Mouse (Mus musculus): Measurements from ENCODE around the gene Exo1. TPM values are rescaled to one million over a fixed set of nuclear protein-coding genes. Genes with fewer than 3 reads are reported as not detected.

The Exo1 gene
- total and polyA plus RNA-seq, 2 experiments from 2014 or later = 7.2 to 22.8 TPM

- H3K9me3 ChIP-seq (replicated peaks; ENCODE audit: control insufficient read depth, low read length) = no peaks in the 10 kb centered on the region
- 81% methylated on average over 6 of the region's 6 CpGs for WGBS
- no peaks in the 10 kb centered on the region for H3K36me3 ChIP-seq (replicated peaks; ENCODE audit: control insufficient read depth, insufficient read depth, low read length)
- ATAC-seq (ENCODE audit: insufficient read depth, low read depth) (no peak), DNase-seq (ENCODE audit: low spot score) (peak; percentile 8)
- H3K4me2 ChIP-seq (ENCODE audit: low read depth, low read length) = no peak overlapping the region
- H3K27ac ChIP-seq (ENCODE audit: low read depth) = no peak overlapping the region
- H3K4me1 ChIP-seq (ENCODE audit: control insufficient read depth, insufficient read depth) = no peaks in the 10 kb centered on the region
- no peak overlapping the region for H3K4me3 ChIP-seq (ENCODE audit: low read depth, low read length)
- no peaks in the 10 kb centered on the region for H3K27me3 ChIP-seq (ENCODE audit: control insufficient read depth, insufficient read depth, low read length)
- H3K9ac ChIP-seq (replicated peaks; ENCODE audit: low read depth, low read length) = no peak overlapping the region
- TF ChIP-seq CTCF (IDR thresholded peaks at IDR 0.05; ENCODE audit: low read depth) (no peak), EP300 (IDR thresholded peaks at IDR 0.05; ENCODE audit: low read depth) (no peak)
These were observed 8.2 kb upstream of the Exo1 start for GRCm38 (mm10) chr1:175872028-175872816.

GRCm38 (mm10) chr1:175883398-175883797 lies 3.0 kb downstream of the Exo1 start:
- ATAC-seq (ENCODE audit: insufficient read depth, low read depth) (no peak), DNase-seq (ENCODE audit: low spot score) (no peak)
- Histone ChIP-seq H3K4me3 (ENCODE audit: low read depth, low read length) (no peak overlapping the region), H3K4me1 (ENCODE audit: control insufficient read depth, insufficient read depth) (no peaks in the 10 kb centered on the region), H3K27me3 (ENCODE audit: control insufficient read depth, insufficient read depth, low read length) (no peaks in the 10 kb centered on the region), H3K9ac (replicated peaks; ENCODE audit: low read depth, low read length) (no peak overlapping the region), H3K36me3 (replicated peaks; ENCODE audit: control insufficient read depth, insufficient read depth, low read length) (0 out of 2 replicates have a peak, but pooled peaks cover 6% of the 10 kb centered on the region), H3K4me2 (ENCODE audit: low read depth, low read length) (no peak overlapping the region), H3K9me3 (replicated peaks; ENCODE audit: control insufficient read depth, low read length) (no peaks in the 10 kb centered on the region), H3K27ac (ENCODE audit: low read depth) (no peak overlapping the region)
- TF ChIP-seq EP300 (IDR thresholded peaks at IDR 0.05; ENCODE audit: low read depth) (no peak), CTCF (IDR thresholded peaks at IDR 0.05; ENCODE audit: low read depth) (no peak)
- whole genome bisulfite sequencing = 58% methylated on average over 3 of the region's 3 CpGs

- Histone ChIP-seq H3K4me2 (ENCODE audit: low read depth, low read length) (no peak overlapping the region), H3K27me3 (ENCODE audit: control insufficient read depth, insufficient read depth, low read length) (no peaks in the 10 kb centered on the region), H3K9me3 (replicated peaks; ENCODE audit: control insufficient read depth, low read length) (no peaks in the 10 kb centered on the region), H3K36me3 (replicated peaks; ENCODE audit: control insufficient read depth, insufficient read depth, low read length) (peaks cover 41% of the 10 kb centered on the region), H3K4me3 (ENCODE audit: low read depth, low read length) (no peak overlapping the region), H3K9ac (replicated peaks; ENCODE audit: low read depth, low read length) (no peak overlapping the region), H3K27ac (ENCODE audit: low read depth) (no peak overlapping the region), H3K4me1 (ENCODE audit: control insufficient read depth, insufficient read depth) (no peaks in the 10 kb centered on the region)
- TF ChIP-seq EP300 (IDR thresholded peaks at IDR 0.05; ENCODE audit: low read depth) (no peak), CTCF (IDR thresholded peaks at IDR 0.05; ENCODE audit: low read depth) (no peak)
- DNase-seq (ENCODE audit: low spot score) (no peak), ATAC-seq (ENCODE audit: insufficient read depth, low read depth) (no peak)
- 83% methylated on average over 6 of the region's 6 CpGs for WGBS
These were observed 12.9 kb downstream of the Exo1 start for GRCm38 (mm10) chr1:175893263-175893662.

- ATAC-seq (ENCODE audit: insufficient read depth, low read depth) = no peak
- 89% methylated on average over 12 of the region's 12 CpGs for WGBS
- Histone ChIP-seq H3K4me1 (ENCODE audit: control insufficient read depth, insufficient read depth) (no peaks in the 10 kb centered on the region), H3K4me3 (ENCODE audit: low read depth, low read length) (no peak overlapping the region), H3K9me3 (replicated peaks; ENCODE audit: control insufficient read depth, low read length) (no peaks in the 10 kb centered on the region), H3K27me3 (ENCODE audit: control insufficient read depth, insufficient read depth, low read length) (no peaks in the 10 kb centered on the region), H3K4me2 (ENCODE audit: low read depth, low read length) (no peak overlapping the region), H3K9ac (replicated peaks; ENCODE audit: low read depth, low read length) (no peak overlapping the region), H3K27ac (ENCODE audit: low read depth) (no peak overlapping the region), H3K36me3 (replicated peaks; ENCODE audit: control insufficient read depth, insufficient read depth, low read length) (peaks cover 38% of the 10 kb centered on the region)
- no peak for TF ChIP-seq EP300 (IDR thresholded peaks at IDR 0.05; ENCODE audit: low read depth)
- no peak for TF ChIP-seq CTCF (IDR thresholded peaks at IDR 0.05; ENCODE audit: low read depth)
- DNase-seq (ENCODE audit: low spot score) = no peak
These were observed 13.3 kb downstream of the Exo1 start for GRCm38 (mm10) chr1:175893726-175894125.

GRCm38 (mm10) chr1:175911207-175911606 lies 30.8 kb downstream of the Exo1 start:
- Histone ChIP-seq H3K4me3 (ENCODE audit: low read depth, low read length) (no peak overlapping the region), H3K4me2 (ENCODE audit: low read depth, low read length) (no peak overlapping the region), H3K36me3 (replicated peaks; ENCODE audit: control insufficient read depth, insufficient read depth, low read length) (peaks cover 19% of the 10 kb centered on the region), H3K27ac (ENCODE audit: low read depth) (no peak overlapping the region), H3K9me3 (replicated peaks; ENCODE audit: control insufficient read depth, low read length) (no peaks in the 10 kb centered on the region), H3K27me3 (ENCODE audit: control insufficient read depth, insufficient read depth, low read length) (no peaks in the 10 kb centered on the region), H3K9ac (replicated peaks; ENCODE audit: low read depth, low read length) (no peak overlapping the region), H3K4me1 (ENCODE audit: control insufficient read depth, insufficient read depth) (no peaks in the 10 kb centered on the region)
- no peak for DNase-seq (ENCODE audit: low spot score)
- 89% methylated on average over 2 of the region's 2 CpGs for WGBS
- TF ChIP-seq EP300 (IDR thresholded peaks at IDR 0.05; ENCODE audit: low read depth) (no peak), CTCF (IDR thresholded peaks at IDR 0.05; ENCODE audit: low read depth) (no peak)
- no peak for ATAC-seq (ENCODE audit: insufficient read depth, low read depth)

GRCm38 (mm10) chr1:175912038-175912437 lies 31.7 kb downstream of the Exo1 start:
- H3K27ac ChIP-seq (ENCODE audit: low read depth) = no peak overlapping the region
- no peak overlapping the region for H3K4me3 ChIP-seq (ENCODE audit: low read depth, low read length)
- H3K36me3 ChIP-seq (replicated peaks; ENCODE audit: control insufficient read depth, insufficient read depth, low read length) = peaks cover 19% of the 10 kb centered on the region
- H3K4me1 ChIP-seq (ENCODE audit: control insufficient read depth, insufficient read depth) = no peaks in the 10 kb centered on the region
- H3K9me3 ChIP-seq (replicated peaks; ENCODE audit: control insufficient read depth, low read length) = no peaks in the 10 kb centered on the region
- H3K27me3 ChIP-seq (ENCODE audit: control insufficient read depth, insufficient read depth, low read length) = no peaks in the 10 kb centered on the region
- DNase-seq (ENCODE audit: low spot score) = no peak
- no peak for ATAC-seq (ENCODE audit: insufficient read depth, low read depth)
- 76% methylated on average over 3 of the region's 3 CpGs for WGBS
- no peak overlapping the region for H3K4me2 ChIP-seq (ENCODE audit: low read depth, low read length)
- H3K9ac ChIP-seq (replicated peaks; ENCODE audit: low read depth, low read length) = no peak overlapping the region
- no peak for TF ChIP-seq CTCF (IDR thresholded peaks at IDR 0.05; ENCODE audit: low read depth)
- TF ChIP-seq EP300 (IDR thresholded peaks at IDR 0.05; ENCODE audit: low read depth) = no peak
